Mouse (Mus musculus) layer of hippocampus, postnatal 36 days (tissue): ENCODE measurements at regions not wholly inside any gene's neighbourhood (a gene's known extent, or its start where the extent isn't known, plus 50 kb on each side); places are given as distances from the start of the nearest gene placed in this dataset.

ENCODE experiments used
- DNase-seq, 2 experiments: peaks; one replicate each; pipeline ENCODE4 v3.0.0; 2022

DNA sequence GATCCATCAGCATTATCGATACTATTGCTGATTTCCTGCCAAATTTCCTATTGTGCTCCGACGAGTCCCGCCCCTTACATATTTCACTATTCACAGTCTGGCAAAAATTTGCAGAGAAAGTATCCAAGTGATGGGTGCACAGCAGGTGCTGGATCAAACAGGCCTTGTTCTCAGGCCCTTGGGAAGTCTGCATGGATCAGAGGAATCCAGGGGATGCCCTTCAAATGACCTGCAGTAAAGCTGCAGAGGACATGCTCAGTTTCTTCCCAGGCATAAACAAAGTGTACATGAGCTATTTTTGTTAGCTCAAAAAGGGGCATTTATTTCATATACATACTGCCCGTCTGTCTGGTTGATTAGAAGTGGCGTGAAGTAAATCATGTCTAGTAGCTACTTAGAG, 194.2 kb upstream of the Zic1 start:
- DNase-seq, result no peak

DNA sequence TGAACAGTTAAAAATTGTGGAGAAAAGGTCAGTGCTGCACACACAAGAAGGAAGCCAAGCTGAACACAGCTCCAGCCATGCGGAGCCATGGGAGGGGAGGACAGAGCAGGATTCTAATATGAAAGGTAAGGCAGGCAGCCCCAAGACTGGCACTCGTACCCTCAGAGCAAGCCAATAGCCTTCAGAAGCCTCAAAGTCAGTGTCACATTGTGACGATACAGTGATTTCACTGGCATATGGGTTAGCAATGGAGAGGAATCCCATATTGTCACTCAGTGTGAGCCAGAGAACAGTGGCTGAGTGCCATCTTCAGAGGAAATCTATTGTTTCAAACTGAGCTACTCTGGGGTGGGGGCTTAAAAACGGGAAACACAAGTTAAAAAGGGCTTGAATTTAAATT, 181.4 kb upstream of the Zic1 start:
- DNase-seq, result no peak

DNA sequence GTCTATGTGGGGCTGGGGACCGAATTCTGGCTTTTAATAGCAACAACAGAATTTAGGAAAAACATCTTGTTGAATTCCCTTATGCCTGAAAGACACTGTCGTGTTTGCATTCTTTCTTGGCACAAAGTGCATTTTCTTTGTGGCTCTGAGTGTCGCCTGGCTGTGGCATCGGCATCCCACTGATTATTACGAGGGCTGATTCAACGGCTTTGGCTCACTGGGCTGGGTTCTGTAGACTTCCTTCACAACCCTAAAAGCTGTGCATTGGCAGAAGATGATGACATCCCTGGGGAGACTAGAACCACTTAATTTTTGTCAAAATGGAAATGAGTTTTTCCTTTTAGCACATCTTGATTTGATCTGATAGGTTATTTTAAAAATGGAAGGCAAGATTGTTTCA, 179.8 kb upstream of the Zic1 start:
- DNase-seq, result no peak

DNA sequence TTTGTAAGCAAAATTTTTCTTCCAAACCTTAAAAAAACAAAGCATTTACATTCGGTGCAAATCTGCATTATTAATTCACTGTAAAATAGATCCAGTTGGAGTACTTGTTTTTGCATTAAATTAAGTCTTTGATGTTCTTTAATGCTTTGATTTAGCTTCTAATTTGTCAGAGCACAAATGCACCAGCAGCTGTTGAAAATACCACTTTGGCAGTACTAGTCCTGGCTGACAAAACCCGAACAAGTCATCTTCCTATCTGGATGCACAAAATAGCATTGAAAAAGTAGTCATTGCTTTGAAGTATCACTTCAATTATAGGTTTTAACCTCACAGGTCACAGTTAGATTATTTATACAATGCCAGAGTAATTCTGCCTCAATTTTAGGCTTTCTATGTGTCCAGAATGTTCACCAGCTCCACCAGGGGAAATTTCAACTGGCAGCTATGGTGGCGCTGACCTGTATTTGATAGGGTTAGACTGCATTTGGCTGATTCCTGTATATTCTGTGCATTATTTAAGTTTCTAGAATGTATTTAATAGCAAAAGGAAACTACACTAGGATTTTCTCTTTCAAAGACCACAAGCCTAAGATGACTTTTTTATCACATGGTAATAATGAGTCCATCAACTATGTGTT, 163.3 kb upstream of the Zic1 start:
- DNase-seq, result no peak

DNA sequence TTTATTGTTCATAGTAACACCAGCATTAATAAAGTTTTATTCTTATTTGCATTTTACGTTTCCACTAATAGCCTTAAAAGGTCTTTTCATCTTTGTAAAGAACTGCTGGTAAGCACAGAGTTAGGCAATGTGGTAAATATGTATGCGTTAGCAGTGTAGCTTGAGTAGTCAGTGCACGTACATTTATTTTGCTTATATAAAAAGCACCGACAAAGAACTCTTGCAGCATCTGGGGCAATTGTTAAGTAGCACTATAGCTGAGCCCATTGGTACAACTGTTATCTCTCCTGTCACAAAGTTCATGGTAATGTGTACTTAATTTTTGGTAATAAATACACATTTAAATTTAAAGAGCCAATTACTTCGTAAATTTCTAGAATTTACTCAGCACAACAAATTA, 162.8 kb upstream of the Zic1 start:
- DNase-seq, result no peak

DNA sequence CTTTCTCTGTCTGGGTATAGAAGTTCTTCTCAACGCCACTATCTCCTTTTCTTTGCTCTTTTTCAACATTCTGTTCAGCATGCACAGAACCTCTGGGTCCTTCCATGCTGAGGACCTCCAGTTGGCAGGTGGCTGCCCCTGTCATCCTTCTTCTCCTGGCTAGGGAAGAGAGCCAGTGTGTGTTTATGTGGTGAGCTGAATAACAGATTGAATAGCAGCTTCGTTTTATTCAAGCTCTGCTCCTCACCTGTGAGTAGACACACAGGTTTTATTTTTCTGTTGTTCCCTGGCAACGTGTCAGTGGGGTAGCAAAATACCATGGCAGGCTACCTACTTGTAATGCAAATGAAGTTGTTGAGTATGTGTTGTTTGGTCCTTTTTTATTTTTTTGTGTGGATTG, 154.9 kb upstream of the Zic1 start:
- no peak for DNase-seq

DNA sequence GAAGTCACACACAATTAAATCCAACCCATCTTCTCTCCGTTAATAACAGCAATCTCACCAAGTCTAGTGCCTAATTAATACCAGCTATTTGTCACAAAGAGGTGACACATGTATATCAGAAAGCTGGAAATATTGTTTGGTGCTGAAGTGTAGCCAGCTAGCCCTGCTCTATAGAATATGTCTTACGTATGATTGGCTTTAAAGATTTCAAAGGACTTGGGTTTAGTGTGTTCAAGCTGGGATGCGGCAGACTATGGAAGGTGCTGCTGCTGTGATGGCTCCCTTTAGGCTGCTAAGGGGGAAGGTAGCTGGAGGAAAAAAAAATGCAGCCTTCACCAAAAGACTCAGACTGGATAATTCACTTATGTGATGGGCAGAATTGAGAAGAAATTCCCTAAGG, 144.1 kb upstream of the Zic1 start:
- DNase-seq, result no peak

DNA sequence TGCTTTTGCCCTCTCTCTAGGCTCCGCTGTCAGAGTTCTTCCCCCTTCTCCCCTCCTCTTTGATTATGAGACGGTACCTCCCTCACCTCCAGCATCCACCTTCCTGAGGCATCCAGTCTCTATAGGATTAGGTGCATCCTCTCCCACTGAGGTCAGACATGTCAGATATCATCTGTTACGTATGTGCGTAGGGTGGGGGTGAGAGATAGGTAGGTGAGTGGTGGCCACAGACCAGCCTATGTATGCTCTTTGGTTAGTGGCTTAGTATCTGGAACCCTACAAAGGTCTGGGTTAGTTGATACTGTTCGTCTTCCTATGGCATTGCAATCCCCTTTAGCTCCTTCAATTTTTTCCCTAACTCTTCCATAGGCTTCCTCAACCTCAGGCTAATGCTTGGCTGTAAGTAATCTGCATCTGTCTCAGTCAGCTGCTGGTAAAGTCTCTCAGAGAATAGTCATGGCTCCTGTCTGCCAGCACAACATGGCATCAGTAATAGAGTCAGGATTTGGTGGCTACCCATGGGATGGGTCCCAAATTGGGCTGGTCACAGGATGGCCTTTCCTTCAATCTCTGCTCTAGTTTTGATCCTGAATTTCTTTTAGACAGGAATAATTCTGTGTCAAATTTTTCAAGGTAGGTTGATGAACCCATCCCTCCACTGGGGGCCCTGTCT, 138.2 kb upstream of the Zic1 start:
- DNase-seq, result no peak

DNA sequence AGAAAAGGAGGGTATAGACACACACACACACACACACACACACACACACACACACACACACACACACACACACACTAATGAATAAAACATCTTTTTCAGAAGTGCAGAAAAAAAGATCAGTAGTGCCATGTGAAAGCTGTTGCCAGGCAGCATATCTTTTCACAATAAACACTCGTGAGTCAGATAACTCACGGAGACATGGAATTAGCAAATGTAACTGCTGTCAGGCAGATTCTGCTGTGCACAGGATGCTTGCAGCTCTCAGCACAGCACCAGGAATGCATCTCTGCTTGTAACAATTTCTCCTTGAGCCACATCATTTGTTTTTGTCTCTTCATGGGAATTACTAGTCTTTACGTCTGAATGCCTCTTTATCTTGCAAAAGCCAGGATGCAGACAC, 111.0 kb upstream of the Zic1 start:
- DNase-seq, result no peak

DNA sequence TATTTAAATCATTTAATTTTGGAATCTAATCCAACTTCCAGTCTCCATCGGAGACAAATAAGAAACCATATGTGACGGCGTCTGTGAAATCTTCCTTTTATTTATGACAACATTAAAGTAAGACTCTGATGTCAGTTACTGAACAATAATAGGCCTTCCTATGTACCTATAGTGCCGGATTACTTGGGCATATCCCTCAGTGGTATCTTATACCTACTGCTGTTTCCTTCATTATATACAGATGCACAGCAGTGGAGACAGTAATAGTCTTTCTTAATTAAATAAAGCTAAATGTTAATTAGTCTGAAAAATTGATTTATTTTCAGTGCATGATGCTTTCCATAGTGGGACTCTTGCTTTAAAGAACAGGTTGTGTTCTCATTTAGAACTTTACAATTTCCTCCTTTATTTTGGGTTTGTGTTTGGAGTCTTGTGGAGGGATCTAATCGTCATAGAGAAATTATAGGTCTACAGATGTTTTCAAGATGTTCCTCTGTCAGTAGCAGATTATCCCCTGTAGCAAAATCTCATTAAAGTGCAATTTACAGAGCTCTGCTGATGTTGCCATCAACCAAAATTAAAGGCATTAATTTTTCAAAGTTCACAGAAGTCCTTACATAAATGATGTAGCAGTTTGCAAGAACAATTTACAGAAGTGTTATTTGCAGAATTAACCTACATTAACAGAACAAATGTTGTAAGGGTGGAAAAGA, 97.3 kb upstream of the Zic1 start:
- no peak for DNase-seq

DNA sequence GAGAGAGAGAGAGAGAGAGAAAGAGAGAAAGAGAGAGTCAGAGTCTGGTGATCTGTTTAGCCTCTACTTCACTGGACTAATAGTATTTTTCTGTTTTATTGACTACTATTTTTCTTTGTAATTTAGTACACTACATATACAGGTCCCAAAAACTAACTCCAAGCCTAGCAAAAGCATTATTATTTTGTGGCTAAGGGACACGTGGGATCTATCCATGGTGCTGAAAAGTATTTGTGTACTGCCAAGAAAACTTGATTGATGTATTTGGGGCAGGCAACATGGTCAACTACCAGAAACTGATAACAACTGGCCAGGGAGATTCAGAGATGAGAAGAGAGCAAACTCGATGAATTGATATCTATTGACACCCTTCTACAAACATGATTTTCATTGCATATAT, 94.3 kb upstream of the Zic1 start:
- no peak for DNase-seq

DNA sequence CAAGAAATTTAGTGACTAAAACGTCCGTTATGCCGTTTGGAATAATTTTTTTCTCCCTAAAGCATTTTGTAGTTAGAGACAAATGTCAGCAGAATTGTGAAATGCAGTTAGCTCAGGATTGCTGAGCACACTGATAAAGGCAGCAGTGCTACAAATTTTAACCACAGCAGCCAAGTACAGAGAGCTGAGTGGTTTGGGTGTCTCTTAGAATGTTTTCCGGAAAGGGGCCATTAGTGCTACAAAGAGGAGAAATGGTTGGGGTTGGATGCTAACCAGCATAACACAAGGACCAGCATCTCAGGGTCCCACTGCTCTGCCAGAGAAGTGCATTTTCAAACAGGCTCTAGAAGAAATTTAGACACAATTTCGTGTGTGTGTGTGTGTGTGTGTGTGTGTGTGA, 91.2 kb upstream of the Zic1 start:
- DNase-seq, result no peak

DNA sequence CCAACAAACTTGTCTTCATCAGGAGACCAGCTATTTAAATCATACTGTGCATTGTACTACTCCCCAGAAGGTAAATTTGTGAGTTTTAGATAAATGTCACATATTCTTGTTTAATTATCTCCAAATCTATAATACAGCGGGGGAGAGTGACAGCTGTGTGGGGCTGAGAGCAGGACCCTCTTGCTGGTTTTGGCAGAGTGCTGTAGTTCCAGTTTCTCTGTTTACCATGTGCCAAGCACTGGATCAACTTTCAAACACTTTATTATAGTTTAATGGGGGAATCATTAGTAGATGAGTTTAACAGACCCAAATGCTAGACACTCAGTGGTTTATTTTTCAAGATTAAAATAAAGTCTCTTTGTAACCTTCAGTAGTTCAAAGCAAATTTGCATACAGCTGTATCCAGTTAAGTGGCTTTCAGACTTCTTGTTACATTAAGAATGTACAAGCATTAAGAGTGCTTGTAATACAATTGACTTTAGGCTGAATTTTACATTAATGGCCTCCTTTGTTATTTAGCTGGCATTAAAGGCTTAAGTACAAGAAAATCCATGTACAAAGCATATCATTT, 90.7 kb upstream of the Zic1 start:
- no peak for DNase-seq

DNA sequence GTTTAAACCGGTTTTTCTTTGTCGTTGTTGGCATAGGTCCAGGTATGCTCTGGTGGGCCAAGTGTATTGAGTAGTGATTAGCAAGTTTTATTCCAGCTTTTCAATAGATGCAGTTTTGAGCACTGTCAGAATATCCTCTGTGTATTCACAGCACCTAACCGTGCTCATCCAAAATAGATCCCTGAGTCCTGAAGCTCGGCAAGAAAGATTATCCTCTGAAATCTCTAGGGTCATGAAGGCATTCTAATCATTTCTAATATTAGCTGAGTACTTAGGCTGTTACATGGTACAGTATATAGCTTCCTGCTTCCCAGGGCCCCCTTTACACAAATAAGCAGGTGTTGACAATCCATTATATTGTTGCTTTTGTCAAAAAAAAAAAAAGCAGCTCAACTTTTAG, 73.5 kb upstream of the Zic1 start:
- DNase-seq, result no peak
